Mouse (Mus musculus) skeletal muscle tissue, postnatal 0 days (tissue): ENCODE measurements around the gene Kdm5a. TPM values are rescaled to one million over a fixed set of nuclear protein-coding genes. Genes with fewer than 3 reads are reported as not detected.

ENCODE experiments used
- polyA plus RNA-seq: library from polyadenylated mRNA; unstranded; fragments of >200 nt; fragmentation: Nextera tagmentation; extraction: Ambion mirVana; gene quantifications from 2 replicates; pipeline ENCODE4 v1.2.1, GENCODE M21; 2015

Gene Kdm5a
- polyA plus RNA-seq: 20.8 and 22.0 TPM in 2 replicates

GRCm38 (mm10) chr6:120363688-120364522, at the start of gene Kdm5a, which contains the start of gene Ccdc77:
TSS of gene Kdm5a (plus strand) at chr6:120364124.
TSS of gene Ccdc77 (minus strand) at chr6:120364374.

GRCm38 (mm10) chr6:120463086-120463871, 99.4 kb downstream of the Kdm5a start, which contains the start of gene Il17ra:
TSS of gene Il17ra (plus strand) at chr6:120463247.

GRCm38 (mm10) chr6:120493374-120494181, 129.7 kb downstream of the Kdm5a start, which contains the start of gene Tmem121b:
TSS of gene Tmem121b (minus strand) at chr6:120493807.

Other genes starting within 250 kb of the Kdm5a start
- gene D330020A13Rik, start 69.8 kb upstream of the Kdm5a start, polyA plus RNA-seq: 0.69 and 0.86 TPM in 2 replicates
- 0.50 and 0.52 TPM in 2 replicates for gene B4galnt3, start 69.6 kb upstream of the Kdm5a start, polyA plus RNA-seq
- 12.7 and 14.4 TPM in 2 replicates for gene Ccdc77, start 250 bp downstream of the Kdm5a start, polyA plus RNA-seq
- gene Il17ra, start 99.1 kb downstream of the Kdm5a start, polyA plus RNA-seq: 1.9 and 2.4 TPM in 2 replicates
- 0.04 TPM in 1 of 2 replicates, not detected in the other for gene Tmem121b, start 129.7 kb downstream of the Kdm5a start, polyA plus RNA-seq
- 12.5 and 14.2 TPM in 2 replicates for gene Hdhd5, start 167.2 kb downstream of the Kdm5a start, polyA plus RNA-seq